Mouse (Mus musculus) ES-CJ7 (cell line): ENCODE results near the gene Zbtb49.
A peak's percentile ranks its signal among the peaks of the same experiment; 100 is the strongest.

Experiments
- DNase-seq: peaks from one replicate; pipeline ENCODE4 v3.0.0; 2011; ENCODE audit warnings: low read depth, low spot score

The Zbtb49 gene

GRCm38 (mm10) chr5:38220328-38220912 is at the start of gene Zbtb49, which contains the start of gene Lyar:
Zbtb49 (minus strand) TSS chr5:38220457.
Lyar (plus strand) TSS chr5:38220470.
- peak; percentile 88 for DNase-seq

GRCm38 (mm10) chr5:38260107-38260682 is 39.9 kb upstream of the Zbtb49 start, which contains the start of gene Tmem128:
Tmem128 (plus strand) TSS chr5:38260185.
- DNase-seq: peak; percentile 19

GRCm38 (mm10) chr5:38259455-38260106 is 39.3 kb upstream of the Zbtb49 start:
- DNase-seq: no peak

GRCm38 (mm10) chr5:38258773-38259146 is 38.5 kb upstream of the Zbtb49 start:
- DNase-seq: no peak

- no peak for DNase-seq
These were observed 37.9 kb upstream of the Zbtb49 start for GRCm38 (mm10) chr5:38258034-38258772.

- DNase-seq: no peak
These were observed 36.3 kb upstream of the Zbtb49 start for GRCm38 (mm10) chr5:38256551-38256950.

- no peak for DNase-seq
These were observed 35.4 kb upstream of the Zbtb49 start for GRCm38 (mm10) chr5:38255644-38256043.

- DNase-seq: no peak
These were observed 34.9 kb upstream of the Zbtb49 start for GRCm38 (mm10) chr5:38255195-38255594.

GRCm38 (mm10) chr5:38241966-38242365 is 21.7 kb upstream of the Zbtb49 start:
- DNase-seq: peak; percentile 58

GRCm38 (mm10) chr5:38241473-38241834 is 21.2 kb upstream of the Zbtb49 start:
- no peak for DNase-seq

- DNase-seq: no peak
These were observed 20.6 kb upstream of the Zbtb49 start for GRCm38 (mm10) chr5:38240727-38241472.

- peak; percentile 53 for DNase-seq
These were observed 16.4 kb upstream of the Zbtb49 start for GRCm38 (mm10) chr5:38236627-38237026.

GRCm38 (mm10) chr5:38235422-38235821 is 15.2 kb upstream of the Zbtb49 start:
- DNase-seq: peak; percentile 72

GRCm38 (mm10) chr5:38219771-38220307 is 418 bp downstream of the Zbtb49 start:
- DNase-seq: peak; percentile 15

GRCm38 (mm10) chr5:38213009-38213408 is 7.2 kb downstream of the Zbtb49 start:
- DNase-seq: no peak

- no peak for DNase-seq
These were observed 8.6 kb downstream of the Zbtb49 start for GRCm38 (mm10) chr5:38211691-38212090.

- no peak for DNase-seq
These were observed 11.3 kb downstream of the Zbtb49 start for GRCm38 (mm10) chr5:38208985-38209384.

- DNase-seq: no peak
These were observed 14.9 kb downstream of the Zbtb49 start for GRCm38 (mm10) chr5:38205303-38205726.

- DNase-seq: no peak
These were observed 20.6 kb downstream of the Zbtb49 start for GRCm38 (mm10) chr5:38199686-38200085.

GRCm38 (mm10) chr5:38197482-38197823 is 22.8 kb downstream of the Zbtb49 start:
- DNase-seq: peak; percentile 84

GRCm38 (mm10) chr5:38196821-38197481 is 23.3 kb downstream of the Zbtb49 start:
- no peak for DNase-seq
